Mouse (Mus musculus): ENCODE results near the gene Gm5726.
"Not testable (repeated sequence)": the region's sequence is repeated elsewhere in the genome, so short reads cannot be mapped to it uniquely, and the experiment has no call there.

Gm5726 gene

GRCm38 (mm10) chr7:20545657-20546056 is at the start of gene Gm5726:
Gm5726 (minus strand) TSS chr7:20545757.
- DNase-seq (ENCODE audit: low read depth, low spot score), result not testable (repeated sequence)

- DNase-seq (ENCODE audit: low read depth, low spot score), result not testable (repeated sequence)
These were observed 30.6 kb upstream of the Gm5726 start, which contains the start of gene Gm4141 for GRCm38 (mm10) chr7:20576141-20576540. Gm4141 (minus strand) TSS chr7:20576241.

- not testable (repeated sequence) for DNase-seq (ENCODE audit: low read depth, low spot score)
These were observed 12.0 kb downstream of the Gm5726 start, which contains the start of gene Vmn1r104 for GRCm38 (mm10) chr7:20533537-20533936. Vmn1r104 (plus strand) TSS chr7:20533837.

GRCm38 (mm10) chr7:20510434-20510833 is 35.1 kb downstream of the Gm5726 start, which contains the start of gene Vmn1r103:
Vmn1r103 (minus strand) TSS chr7:20510534.
- not testable (repeated sequence) for DNase-seq (ENCODE audit: low read depth, low spot score)

All from skeletal muscle tissue, adult 2 months (tissue).